Mouse (Mus musculus): Measurements from ENCODE around the gene Camta1. TPM values are rescaled to one million over a fixed set of nuclear protein-coding genes. Genes with fewer than 3 reads are reported as not detected.

Camta1 gene
- polyA plus RNA-seq, 1 experiment from 2014 or later, result 25.3 TPM

DNA sequence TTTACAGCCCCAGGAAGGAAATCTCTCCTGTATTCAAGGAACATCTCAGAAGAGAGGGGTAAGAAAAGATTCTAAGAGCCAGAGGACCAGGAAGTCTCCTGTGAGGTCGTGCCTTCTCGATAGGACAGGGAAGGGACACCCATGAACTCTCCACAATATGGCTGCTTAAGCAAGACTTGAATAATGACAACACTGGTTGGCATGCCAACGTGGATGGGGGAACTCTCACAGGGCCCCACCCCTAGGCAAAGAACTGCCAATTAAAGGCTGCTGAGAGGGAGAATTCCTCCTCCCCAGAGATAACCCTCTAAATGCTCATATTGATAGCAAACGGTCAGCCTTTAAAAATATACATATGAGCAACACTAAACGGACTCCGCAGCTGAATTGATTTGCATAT is 39.1 kb upstream of the Camta1 start:
- ATAC-seq (ENCODE audit: low read depth), result no peak
- peaks cover 4% of the 10 kb centered on the region; the same call in 1 of the 2 replicates for H3K4me1 ChIP-seq (ENCODE audit: control insufficient read depth, low read depth, low read length)
- no peaks in the 10 kb centered on the region for H3K27me3 ChIP-seq (ENCODE audit: control insufficient read depth, insufficient read depth, low read depth, low read length)
- no peaks in the 10 kb centered on the region for H3K9me3 ChIP-seq (replicated peaks; ENCODE audit: control insufficient read depth, low read length)
- no peak overlapping the region for H3K9ac ChIP-seq (ENCODE audit: low read depth, low read length)
- no peak overlapping the region for H3K27ac ChIP-seq (ENCODE audit: low read length)
- 67% methylated on average over 6 of the region's 6 CpGs for WGBS (ENCODE audit: insufficient replicate concordance)
- H3K4me2 ChIP-seq (ENCODE audit: low read depth, low read length), result no peak overlapping the region
- H3K36me3 ChIP-seq (ENCODE audit: control insufficient read depth, insufficient read depth), result no peaks in the 10 kb centered on the region
- H3K4me3 ChIP-seq (ENCODE audit: low read depth, low read length), result no peak overlapping the region

DNA sequence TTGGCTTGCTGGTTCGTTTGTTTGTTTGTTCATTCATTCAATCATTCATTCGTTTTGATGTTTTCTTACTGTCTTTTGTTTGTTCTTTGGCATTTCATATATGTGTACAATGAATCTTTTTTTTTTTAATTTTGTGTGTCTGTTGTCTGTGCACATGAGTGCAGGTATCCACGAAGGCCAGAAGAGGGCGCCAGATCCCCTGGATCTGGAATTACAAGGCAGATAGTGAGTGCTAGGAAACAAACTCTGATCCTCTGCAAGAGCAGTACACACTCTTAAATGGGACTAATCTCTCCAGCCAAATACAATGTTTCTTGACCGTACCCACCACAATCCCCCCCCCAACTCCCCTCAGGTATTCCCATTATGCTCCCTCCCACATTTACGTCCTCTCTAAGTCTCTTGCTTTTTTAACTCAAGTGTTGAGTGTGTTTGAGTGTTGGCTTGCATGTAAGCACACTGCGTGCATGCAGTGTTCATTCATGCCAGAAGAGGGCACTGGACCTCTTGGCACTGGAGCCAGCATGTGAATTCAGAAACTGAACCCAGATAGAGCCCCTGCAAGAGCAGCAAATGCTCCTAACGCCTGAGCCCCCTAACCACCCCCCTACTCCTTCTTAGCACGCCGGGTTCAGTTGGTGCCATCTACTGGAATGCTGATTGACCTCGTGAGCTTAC is 38.2 kb upstream of the Camta1 start:
- Histone ChIP-seq H3K27ac (ENCODE audit: low read length) (no peak overlapping the region), H3K9me3 (replicated peaks; ENCODE audit: control insufficient read depth, low read length) (no peaks in the 10 kb centered on the region), H3K9ac (ENCODE audit: low read depth, low read length) (no peak overlapping the region), H3K4me2 (ENCODE audit: low read depth, low read length) (no peak overlapping the region), H3K36me3 (ENCODE audit: control insufficient read depth, insufficient read depth) (no peaks in the 10 kb centered on the region), H3K4me1 (ENCODE audit: control insufficient read depth, low read depth, low read length) (peaks cover 4% of the 10 kb centered on the region; the same call in 1 of the 2 replicates), H3K4me3 (ENCODE audit: low read depth, low read length) (no peak overlapping the region), H3K27me3 (ENCODE audit: control insufficient read depth, insufficient read depth, low read depth, low read length) (no peaks in the 10 kb centered on the region)
- ATAC-seq (ENCODE audit: low read depth), result no peak
- 58% methylated on average over 11 of the region's 11 CpGs for WGBS (ENCODE audit: insufficient replicate concordance)

DNA sequence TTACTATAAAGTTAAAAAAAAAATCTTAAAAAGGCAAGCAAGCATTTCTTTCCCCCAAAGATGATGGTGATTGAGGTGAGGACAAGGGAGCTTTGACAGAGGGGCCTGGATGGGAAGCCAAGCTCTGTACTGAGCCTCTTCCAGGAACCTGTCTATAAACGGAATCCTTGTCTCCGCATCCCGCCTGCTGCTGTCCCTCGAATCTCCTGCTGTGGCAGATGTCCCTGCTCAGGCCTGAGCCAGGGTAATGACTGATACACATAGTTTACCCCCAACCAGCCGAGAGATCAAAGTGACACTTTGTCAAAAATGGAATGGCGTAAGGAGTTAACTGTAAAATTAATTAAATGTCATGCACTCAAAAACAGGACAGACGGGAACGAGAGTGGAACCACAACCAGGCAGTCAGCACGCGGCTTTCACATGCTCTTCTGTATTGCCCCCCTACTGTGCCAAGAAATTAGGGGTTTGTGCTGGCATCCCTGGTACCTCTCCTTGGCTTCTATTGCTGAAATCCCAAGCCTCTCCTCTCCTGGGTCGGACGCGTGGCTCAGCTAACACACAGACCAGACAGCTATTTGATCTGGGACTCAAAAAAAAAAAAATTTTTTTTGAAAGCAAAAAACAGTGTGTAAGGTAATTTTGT is 37.0 kb upstream of the Camta1 start:
- H3K27ac ChIP-seq (ENCODE audit: low read length), result no peak overlapping the region
- H3K4me1 ChIP-seq (ENCODE audit: control insufficient read depth, low read depth, low read length), result peaks cover 4% of the 10 kb centered on the region; the same call in 1 of the 2 replicates
- ATAC-seq (ENCODE audit: low read depth), result no peak
- no peak overlapping the region for H3K4me3 ChIP-seq (ENCODE audit: low read depth, low read length)
- no peak overlapping the region for H3K9ac ChIP-seq (ENCODE audit: low read depth, low read length)
- WGBS (ENCODE audit: insufficient replicate concordance), result 71% methylated on average over 13 of the region's 13 CpGs
- no peaks in the 10 kb centered on the region for H3K9me3 ChIP-seq (replicated peaks; ENCODE audit: control insufficient read depth, low read length)
- no peak overlapping the region for H3K4me2 ChIP-seq (ENCODE audit: low read depth, low read length)
- H3K36me3 ChIP-seq (ENCODE audit: control insufficient read depth, insufficient read depth), result no peaks in the 10 kb centered on the region
- H3K27me3 ChIP-seq (ENCODE audit: control insufficient read depth, insufficient read depth, low read depth, low read length), result no peaks in the 10 kb centered on the region

DNA sequence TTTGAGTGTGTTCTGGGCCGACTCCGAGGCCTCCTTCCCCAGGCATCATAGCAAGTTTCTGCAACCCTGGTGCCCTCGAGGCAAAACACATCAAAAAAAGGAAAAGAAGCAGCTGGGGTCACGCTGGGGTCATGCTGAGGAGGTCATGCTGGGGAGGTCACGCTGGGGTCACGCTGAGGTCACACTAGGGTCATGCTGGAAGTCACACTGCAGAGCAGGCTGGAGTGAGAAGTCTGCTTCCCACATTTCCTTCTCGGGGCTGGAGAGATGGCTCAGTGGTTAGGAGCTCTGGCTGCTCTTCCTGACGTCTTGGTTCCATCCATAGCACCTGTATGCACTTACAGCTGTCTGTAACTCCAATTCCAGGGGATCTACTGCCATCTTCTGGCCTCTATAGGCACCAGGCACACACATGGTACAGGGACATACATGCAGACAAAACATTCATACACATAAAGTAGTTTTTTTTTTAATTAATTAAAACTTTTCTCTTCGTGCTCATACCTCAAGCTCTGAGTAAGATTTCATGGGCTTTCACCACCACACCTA is 35.5 kb upstream of the Camta1 start:
- no peak overlapping the region for H3K27ac ChIP-seq (ENCODE audit: low read length)
- 53% methylated on average over 9 of the region's 9 CpGs for WGBS (ENCODE audit: insufficient replicate concordance)
- no peaks in the 10 kb centered on the region for H3K9me3 ChIP-seq (replicated peaks; ENCODE audit: control insufficient read depth, low read length)
- H3K36me3 ChIP-seq (ENCODE audit: control insufficient read depth, insufficient read depth), result no peaks in the 10 kb centered on the region
- no peak overlapping the region for H3K4me2 ChIP-seq (ENCODE audit: low read depth, low read length)
- H3K9ac ChIP-seq (ENCODE audit: low read depth, low read length), result no peak overlapping the region
- H3K4me1 ChIP-seq (ENCODE audit: control insufficient read depth, low read depth, low read length), result no peaks in the 10 kb centered on the region
- no peak for ATAC-seq (ENCODE audit: low read depth)
- no peaks in the 10 kb centered on the region for H3K27me3 ChIP-seq (ENCODE audit: control insufficient read depth, insufficient read depth, low read depth, low read length)
- H3K4me3 ChIP-seq (ENCODE audit: low read depth, low read length), result no peak overlapping the region

DNA sequence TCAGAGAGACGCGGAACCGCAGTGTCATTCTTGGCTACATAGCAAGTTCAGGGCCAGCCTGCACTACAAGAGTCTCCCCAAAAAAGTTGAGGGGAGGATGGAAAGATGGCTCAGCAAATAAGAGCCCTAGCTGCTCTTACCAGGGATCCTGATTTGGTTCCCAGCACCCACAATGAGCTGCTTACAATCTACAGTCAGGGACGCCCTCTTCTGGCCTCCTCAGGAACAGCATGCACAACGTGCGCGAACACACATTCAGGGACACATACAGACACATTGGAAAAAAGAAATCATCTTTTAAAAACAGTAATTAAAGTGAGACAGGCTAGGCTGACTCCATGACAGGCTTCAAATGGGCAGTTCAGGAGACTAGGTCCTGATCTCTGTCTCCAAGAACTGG is 33.9 kb upstream of the Camta1 start:
- WGBS (ENCODE audit: insufficient replicate concordance), result 74% methylated on average over 7 of the region's 7 CpGs
- H3K4me3 ChIP-seq (ENCODE audit: low read depth, low read length), result no peak overlapping the region
- ATAC-seq (ENCODE audit: low read depth), result no peak
- no peaks in the 10 kb centered on the region for H3K27me3 ChIP-seq (ENCODE audit: control insufficient read depth, insufficient read depth, low read depth, low read length)
- no peak overlapping the region for H3K9ac ChIP-seq (ENCODE audit: low read depth, low read length)
- H3K36me3 ChIP-seq (ENCODE audit: control insufficient read depth, insufficient read depth), result no peaks in the 10 kb centered on the region
- H3K4me2 ChIP-seq (ENCODE audit: low read depth, low read length), result no peak overlapping the region
- H3K9me3 ChIP-seq (replicated peaks; ENCODE audit: control insufficient read depth, low read length), result no peaks in the 10 kb centered on the region
- H3K4me1 ChIP-seq (ENCODE audit: control insufficient read depth, low read depth, low read length), result no peaks in the 10 kb centered on the region
- H3K27ac ChIP-seq (ENCODE audit: low read length), result no peak overlapping the region

DNA sequence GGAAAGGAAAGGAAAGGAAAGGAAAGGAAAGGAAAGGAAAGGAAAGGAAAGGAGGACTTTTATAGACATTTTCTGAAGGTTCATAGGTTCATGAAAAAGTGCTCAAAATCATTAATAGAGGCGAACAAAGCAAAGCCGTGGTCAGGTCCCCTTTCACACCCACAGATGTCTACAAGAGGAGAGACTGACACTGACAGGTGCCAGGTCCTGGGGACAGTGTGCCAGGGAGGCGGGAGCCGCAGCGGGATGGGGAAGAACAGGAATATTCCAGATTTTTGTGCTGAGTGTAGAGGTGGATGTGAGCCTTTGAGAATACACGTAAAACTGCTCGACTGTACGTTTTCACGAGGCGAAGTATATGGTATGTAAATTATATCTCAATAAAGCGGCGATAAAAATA is 33.2 kb upstream of the Camta1 start:
- no peaks in the 10 kb centered on the region for H3K27me3 ChIP-seq (ENCODE audit: control insufficient read depth, insufficient read depth, low read depth, low read length)
- H3K9ac ChIP-seq (ENCODE audit: low read depth, low read length), result no peak overlapping the region
- no peak overlapping the region for H3K4me2 ChIP-seq (ENCODE audit: low read depth, low read length)
- no peak overlapping the region for H3K27ac ChIP-seq (ENCODE audit: low read length)
- no peaks in the 10 kb centered on the region for H3K36me3 ChIP-seq (ENCODE audit: control insufficient read depth, insufficient read depth)
- no peak for ATAC-seq (ENCODE audit: low read depth)
- H3K9me3 ChIP-seq (replicated peaks; ENCODE audit: control insufficient read depth, low read length), result no peaks in the 10 kb centered on the region
- WGBS (ENCODE audit: insufficient replicate concordance), result 79% methylated on average over 12 of the region's 12 CpGs
- H3K4me1 ChIP-seq (ENCODE audit: control insufficient read depth, low read depth, low read length), result no peaks in the 10 kb centered on the region
- H3K4me3 ChIP-seq (ENCODE audit: low read depth, low read length), result no peak overlapping the region

DNA sequence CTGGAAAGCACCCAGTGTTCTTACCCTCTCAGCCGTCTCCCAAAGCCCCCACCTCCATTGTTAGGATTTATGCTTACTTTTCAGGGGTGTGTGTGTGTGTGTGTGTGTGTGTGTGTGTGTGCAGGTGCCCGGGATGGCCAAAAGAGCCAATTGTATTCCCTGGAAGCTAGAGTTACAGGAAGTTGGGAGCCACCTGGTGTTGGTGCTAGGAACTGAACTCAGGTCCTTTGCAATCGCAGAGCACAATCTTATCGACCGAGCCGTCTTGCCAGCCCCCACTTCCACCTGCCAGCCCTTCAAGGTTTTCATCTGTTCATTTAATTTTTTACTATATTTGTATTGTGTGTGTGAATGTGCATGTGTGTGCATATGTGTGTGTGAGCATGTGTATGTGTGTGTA is 31.6 kb upstream of the Camta1 start:
- no peak overlapping the region for H3K4me3 ChIP-seq (ENCODE audit: low read depth, low read length)
- 54% methylated on average over 6 of the region's 6 CpGs for WGBS (ENCODE audit: insufficient replicate concordance)
- H3K9ac ChIP-seq (ENCODE audit: low read depth, low read length), result no peak overlapping the region

DNA sequence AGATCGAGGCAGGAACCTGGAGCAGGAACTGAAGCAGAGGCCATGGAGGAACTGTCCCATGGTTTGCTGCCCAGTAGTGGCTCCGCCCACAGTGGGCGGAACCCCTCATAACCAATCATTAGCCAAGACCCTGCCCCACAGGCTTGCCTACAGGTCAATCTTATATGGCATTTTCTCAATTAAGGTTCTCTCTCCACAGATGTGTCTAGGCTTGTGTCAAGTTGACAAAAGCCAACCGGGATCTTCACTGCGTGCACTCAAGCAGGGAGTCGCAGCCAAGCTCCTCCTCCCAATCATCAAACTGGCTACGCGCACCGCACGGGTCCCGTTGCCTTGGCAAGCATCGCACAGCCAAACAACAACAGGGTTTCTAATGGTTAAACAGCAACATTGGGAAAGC is 19.9 kb upstream of the Camta1 start:
- 82% methylated on average over 12 of the region's 12 CpGs for WGBS (ENCODE audit: insufficient replicate concordance)
- H3K4me2 ChIP-seq (ENCODE audit: low read depth, low read length), result no peak overlapping the region
- H3K27me3 ChIP-seq (ENCODE audit: control insufficient read depth, insufficient read depth, low read depth, low read length), result no peaks in the 10 kb centered on the region

More for the DNA sequence above, 31.6 kb upstream of the Camta1 start:
- no peak for ATAC-seq (ENCODE audit: low read depth)
- no peak overlapping the region for H3K27ac ChIP-seq (ENCODE audit: low read length)
- H3K27me3 ChIP-seq (ENCODE audit: control insufficient read depth, insufficient read depth, low read depth, low read length), result no peaks in the 10 kb centered on the region
- no peaks in the 10 kb centered on the region for H3K9me3 ChIP-seq (replicated peaks; ENCODE audit: control insufficient read depth, low read length)
- H3K4me2 ChIP-seq (ENCODE audit: low read depth, low read length), result no peak overlapping the region
- no peaks in the 10 kb centered on the region for H3K36me3 ChIP-seq (ENCODE audit: control insufficient read depth, insufficient read depth)
- no peaks in the 10 kb centered on the region for H3K4me1 ChIP-seq (ENCODE audit: control insufficient read depth, low read depth, low read length)

DNA sequence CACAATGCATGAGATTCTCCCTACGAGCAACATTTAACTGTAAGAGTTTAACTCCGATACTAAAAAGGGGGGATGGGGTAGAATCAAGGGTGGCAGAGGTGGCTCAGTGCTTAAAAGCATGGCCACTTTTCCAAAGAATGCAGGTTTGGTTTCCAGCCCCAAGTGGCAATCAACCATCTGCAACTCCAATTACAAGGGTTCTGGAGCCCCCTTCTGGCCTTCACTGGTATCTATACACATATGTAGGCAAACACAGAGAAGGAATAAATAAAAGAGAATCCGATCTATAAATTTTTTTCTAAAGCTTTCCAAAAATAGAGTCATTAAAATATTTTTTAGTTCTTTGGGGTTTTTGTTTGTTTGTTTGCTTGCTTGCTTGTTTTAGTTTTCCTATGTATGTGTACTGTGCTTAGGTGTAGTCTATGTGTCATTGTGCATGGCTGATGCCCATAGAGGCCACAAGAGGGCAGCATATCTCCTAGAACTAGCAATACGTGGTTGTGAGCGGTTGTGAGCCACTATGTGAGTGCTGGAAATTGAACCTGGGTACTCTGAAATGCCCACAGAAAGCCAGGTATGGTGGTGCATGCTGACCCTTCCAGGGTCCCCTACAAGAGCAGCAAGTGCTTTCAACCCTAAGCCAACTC is 18.5 kb upstream of the Camta1 start:
- H3K27ac ChIP-seq (ENCODE audit: low read length), result no peak overlapping the region
- no peak overlapping the region for H3K4me2 ChIP-seq (ENCODE audit: low read depth, low read length)
- 69% methylated on average over 5 of the region's 5 CpGs for WGBS (ENCODE audit: insufficient replicate concordance)
- H3K9ac ChIP-seq (ENCODE audit: low read depth, low read length), result no peak overlapping the region
- peaks cover 5% of the 10 kb centered on the region for H3K9me3 ChIP-seq (replicated peaks; ENCODE audit: control insufficient read depth, low read length)
- no peaks in the 10 kb centered on the region for H3K36me3 ChIP-seq (ENCODE audit: control insufficient read depth, insufficient read depth)
- no peaks in the 10 kb centered on the region for H3K4me1 ChIP-seq (ENCODE audit: control insufficient read depth, low read depth, low read length)
- H3K27me3 ChIP-seq (ENCODE audit: control insufficient read depth, insufficient read depth, low read depth, low read length), result no peaks in the 10 kb centered on the region; the same call in none of the 2 replicates
- no peak for ATAC-seq (ENCODE audit: low read depth)
- no peak overlapping the region for H3K4me3 ChIP-seq (ENCODE audit: low read depth, low read length)

More for the DNA sequence above, 19.9 kb upstream of the Camta1 start:
- Histone ChIP-seq H3K4me3 (ENCODE audit: low read depth, low read length) (no peak overlapping the region), H3K36me3 (ENCODE audit: control insufficient read depth, insufficient read depth) (no peaks in the 10 kb centered on the region), H3K9ac (ENCODE audit: low read depth, low read length) (no peak overlapping the region), H3K27ac (ENCODE audit: low read length) (no peak overlapping the region), H3K4me1 (ENCODE audit: control insufficient read depth, low read depth, low read length) (no peaks in the 10 kb centered on the region), H3K9me3 (replicated peaks; ENCODE audit: control insufficient read depth, low read length) (peaks cover 5% of the 10 kb centered on the region)
- ATAC-seq (ENCODE audit: low read depth), result no peak

Measured in liver, embryonic 16.5 days (tissue).